Mouse (Mus musculus): Measurements from ENCODE around the gene Gga1. TPM values are rescaled to one million over a fixed set of nuclear protein-coding genes. Genes with fewer than 3 reads are reported as not detected.
"Not testable (repeated sequence)": the region's sequence is repeated elsewhere in the genome, so short reads cannot be mapped to it uniquely, and the experiment has no call there.

Gga1 gene
- total RNA-seq, 2 experiments from 2014 or later: 64.8 to 68.2 TPM

GRCm38 (mm10) chr15:78836086-78836621 lies 40.8 kb upstream of the Gga1 start:
- DNase-seq (ENCODE audit: extremely low spot score in 1 of 2, low spot score in 2 of 2): no peak

DNA sequence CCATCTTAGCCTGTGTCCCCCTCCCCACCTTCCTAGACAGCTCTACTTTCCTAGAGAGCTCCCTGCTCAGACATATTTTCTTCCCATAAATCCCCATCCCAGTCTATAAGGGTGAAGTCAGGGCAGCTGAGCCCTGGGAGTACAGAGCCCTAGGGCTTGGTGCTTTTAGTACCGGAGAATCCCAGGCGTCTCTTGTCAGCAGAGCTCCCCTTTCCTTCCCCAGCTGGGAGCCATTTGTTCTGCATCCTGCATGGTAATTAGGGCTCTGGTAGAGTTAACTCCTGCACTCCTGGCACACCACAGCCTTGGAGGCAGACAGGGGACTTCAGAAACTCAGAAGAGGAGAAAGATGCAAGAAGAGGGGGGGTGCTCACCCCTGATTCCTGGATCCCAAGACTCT lies 37.2 kb upstream of the Gga1 start:
- Histone ChIP-seq H3K4me3 (no peak overlapping the region), H3K27ac (no peak overlapping the region)
- TF ChIP-seq CTCF (IDR thresholded peaks at IDR 0.05): no peak
- no peak for DNase-seq (ENCODE audit: extremely low spot score in 1 of 2, low spot score in 2 of 2)
- intact Hi-C loops (cut with DNase I): no loop called here

More at GRCm38 (mm10) chr15:78836086-78836621, 40.8 kb upstream of the Gga1 start:
- intact Hi-C loops (cut with DNase I): no loop called here
- no peak overlapping the region for H3K4me3 ChIP-seq
- peak overlapping the region; percentile 57 for H3K27ac ChIP-seq
- no peak for TF ChIP-seq CTCF (IDR thresholded peaks at IDR 0.05)

DNA sequence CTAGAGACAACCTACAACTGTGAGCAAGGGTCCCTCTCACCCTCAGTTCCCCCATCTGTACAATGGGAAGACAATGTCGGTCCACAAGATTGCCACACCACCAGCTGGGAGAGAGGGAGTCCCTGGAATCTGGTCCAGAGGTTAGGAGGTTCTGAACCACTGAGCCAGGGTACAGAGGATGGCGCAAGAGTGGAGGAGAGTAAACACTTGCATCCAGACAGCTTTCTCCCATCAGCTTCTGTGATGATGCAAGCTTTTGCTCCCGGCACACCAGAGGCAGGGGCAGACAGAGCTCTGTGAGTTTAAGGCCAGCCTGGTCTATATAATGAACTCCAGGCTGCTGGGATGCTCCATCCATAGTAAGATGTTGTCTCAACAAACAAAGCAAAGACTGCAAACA lies 36.7 kb upstream of the Gga1 start:
- intact Hi-C loops (cut with DNase I): no loop called here
- TF ChIP-seq CTCF (IDR thresholded peaks at IDR 0.05): no peak
- H3K4me3 ChIP-seq: no peak overlapping the region
- no peak for DNase-seq (ENCODE audit: extremely low spot score in 1 of 2, low spot score in 2 of 2)
- H3K27ac ChIP-seq: no peak overlapping the region

DNA sequence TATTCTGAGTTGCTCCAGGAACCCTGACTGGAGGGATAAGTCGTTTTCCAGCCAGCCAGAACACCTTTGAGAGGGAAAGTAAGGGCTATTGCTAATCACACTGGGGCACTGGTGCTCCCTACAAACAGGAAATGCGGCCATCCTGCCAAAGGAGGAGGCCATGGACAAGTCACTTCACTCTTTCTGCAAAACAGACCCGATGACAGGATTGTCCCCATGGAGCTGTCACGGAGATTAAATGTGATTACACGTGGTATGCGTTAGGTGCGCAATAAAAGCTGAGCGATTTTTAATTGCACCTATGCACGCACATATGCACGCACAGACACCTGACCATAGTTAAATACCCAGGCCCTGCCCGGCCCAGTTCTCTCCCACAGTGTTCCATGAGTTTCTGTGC lies 36.2 kb upstream of the Gga1 start:
- intact Hi-C loops (cut with DNase I): no loop called here
- TF ChIP-seq CTCF (IDR thresholded peaks at IDR 0.05): no peak
- H3K4me3 ChIP-seq: no peak overlapping the region
- H3K27ac ChIP-seq: no peak overlapping the region
- no peak for DNase-seq (ENCODE audit: extremely low spot score in 1 of 2, low spot score in 2 of 2)

GRCm38 (mm10) chr15:78841161-78841790 lies 35.7 kb upstream of the Gga1 start:
- no peak for DNase-seq (ENCODE audit: extremely low spot score in 1 of 2, low spot score in 2 of 2)
- TF ChIP-seq CTCF (IDR thresholded peaks at IDR 0.05): no peak
- Histone ChIP-seq H3K27ac (no peak overlapping the region), H3K4me3 (no peak overlapping the region)
- intact Hi-C loops (cut with DNase I): no loop called here

GRCm38 (mm10) chr15:78842371-78843163 lies 34.4 kb upstream of the Gga1 start, which contains the start of gene Cdc42ep1:
TSS of gene Cdc42ep1 (plus strand) at chr15:78842624.
- DNase-seq (ENCODE audit: extremely low spot score in 1 of 2, low spot score in 2 of 2): peak in 1 of 2 experiments; percentile 54
- no peak; the same call in none of the 2 replicates for TF ChIP-seq CTCF (IDR thresholded peaks at IDR 0.05)
- peak within 1 kb of the TSS; percentile 95 for H3K27ac ChIP-seq
- intact Hi-C loops (cut with DNase I): no loop called here
- H3K4me3 ChIP-seq: peak within 1 kb of the TSS; percentile 43

- no peak for DNase-seq (ENCODE audit: extremely low spot score in 1 of 2, low spot score in 2 of 2)
- TF ChIP-seq CTCF (IDR thresholded peaks at IDR 0.05): no peak; the same call in none of the 2 replicates
- intact Hi-C loops (cut with DNase I): no loop called here
- Histone ChIP-seq H3K4me3 (peak overlapping the region; percentile 43), H3K27ac (peak overlapping the region; percentile 95)
Measured at GRCm38 (mm10) chr15:78843581-78844469, 33.2 kb upstream of the Gga1 start.

DNA sequence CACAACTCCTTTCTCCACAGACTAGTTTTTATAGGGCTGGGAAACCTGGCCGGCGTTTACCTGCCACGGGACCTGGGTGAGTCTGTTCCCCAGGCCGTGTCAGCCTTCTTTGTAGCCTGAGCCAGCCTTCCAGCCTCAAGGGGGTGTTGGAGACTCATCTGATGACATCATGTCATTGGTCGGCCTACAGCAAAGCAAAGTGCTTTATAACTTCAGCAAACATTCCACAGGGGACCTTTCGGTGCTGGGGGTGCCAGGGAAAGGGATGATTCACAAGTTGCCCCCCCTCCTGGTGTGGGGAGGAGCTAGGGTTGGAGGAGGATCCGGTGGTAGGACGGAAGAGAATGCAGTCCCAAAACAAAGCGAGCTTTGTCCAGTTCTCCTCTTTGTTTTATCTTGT lies 32.2 kb upstream of the Gga1 start:
- TF ChIP-seq CTCF (IDR thresholded peaks at IDR 0.05): no peak; the same call in none of the 2 replicates
- H3K4me3 ChIP-seq: peak overlapping the region; percentile 43
- H3K27ac ChIP-seq: peak overlapping the region; percentile 95
- intact Hi-C loops (cut with DNase I): loop anchor here (5.0 kb wide), 1 partner anchor 222 kb away; no protein-coding TSS in a partner anchor
- no peak for DNase-seq (ENCODE audit: extremely low spot score in 1 of 2, low spot score in 2 of 2)

DNA sequence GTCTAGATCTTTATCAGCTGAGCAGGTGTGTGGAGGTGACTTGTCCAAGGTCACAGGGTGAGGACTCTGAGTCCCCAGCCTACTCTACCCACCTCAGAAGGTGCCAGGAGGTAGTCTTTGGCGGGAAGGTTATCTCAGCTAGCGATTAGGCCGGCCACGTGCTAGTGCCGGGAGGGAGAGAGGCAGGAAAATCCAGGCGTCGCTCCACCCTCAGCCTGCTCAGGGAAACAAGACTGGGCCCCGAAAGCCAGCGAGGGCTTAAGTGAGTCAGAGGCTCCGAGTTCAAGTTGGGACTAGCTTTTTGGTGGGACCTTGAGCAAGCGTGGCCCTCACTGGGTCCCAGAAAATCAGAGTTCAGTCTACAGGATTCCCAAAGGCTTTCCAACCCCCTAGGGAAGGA lies 31.7 kb upstream of the Gga1 start:
- H3K27ac ChIP-seq: peak overlapping the region; percentile 66
- intact Hi-C loops (cut with DNase I): loop anchor here (5.0 kb wide), 1 partner anchor 223 kb away; no protein-coding TSS in a partner anchor
- DNase-seq (ENCODE audit: extremely low spot score in 1 of 2, low spot score in 2 of 2): no peak
- peak overlapping the region; percentile 16; the same call in 1 of the 2 replicates for H3K4me3 ChIP-seq
- no peak for TF ChIP-seq CTCF (IDR thresholded peaks at IDR 0.05)

DNA sequence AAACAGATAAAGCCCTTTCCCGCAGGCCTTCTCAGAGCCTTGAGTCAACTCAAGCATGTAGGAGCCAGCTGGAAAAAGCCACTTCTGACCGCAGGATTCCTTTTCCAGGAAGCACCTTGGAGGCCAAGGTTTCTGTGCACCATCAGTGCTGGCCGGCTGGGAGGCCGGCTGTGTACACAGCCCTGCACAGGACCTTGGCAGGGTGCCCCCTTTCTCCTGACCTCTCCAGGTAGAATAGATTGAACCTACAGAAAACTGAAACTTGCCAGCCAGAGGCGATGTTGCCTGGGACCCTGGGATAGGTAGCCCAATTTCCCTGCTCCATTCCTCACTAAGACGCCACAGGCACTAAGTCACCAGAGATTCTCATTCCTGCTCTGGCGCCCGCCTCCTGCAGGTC lies 31.1 kb upstream of the Gga1 start:
- no peak for TF ChIP-seq CTCF (IDR thresholded peaks at IDR 0.05)
- DNase-seq (ENCODE audit: extremely low spot score in 1 of 2, low spot score in 2 of 2): no peak
- Histone ChIP-seq H3K4me3 (no peak overlapping the region), H3K27ac (peak overlapping the region; percentile 66)
- intact Hi-C loops (cut with DNase I): loop anchor here (5.0 kb wide), 1 partner anchor 224 kb away; no protein-coding TSS in a partner anchor

GRCm38 (mm10) chr15:78846352-78846751 lies 30.6 kb upstream of the Gga1 start:
- H3K27ac ChIP-seq: peak overlapping the region; percentile 66; the same call in 1 of the 2 replicates

GRCm38 (mm10) chr15:78846805-78847204 lies 30.2 kb upstream of the Gga1 start:
- intact Hi-C loops (cut with DNase I): loop anchor here (5.0 kb wide), 1 partner anchor 225 kb away; no protein-coding TSS in a partner anchor
- not testable (repeated sequence) for DNase-seq (ENCODE audit: extremely low spot score in 1 of 2, low spot score in 2 of 2); H3K27ac ChIP-seq; H3K4me3 ChIP-seq

More at GRCm38 (mm10) chr15:78846352-78846751, 30.6 kb upstream of the Gga1 start:
- intact Hi-C loops (cut with DNase I): loop anchor here (5.0 kb wide), 1 partner anchor 224 kb away; no protein-coding TSS in a partner anchor
- H3K4me3 ChIP-seq: no peak overlapping the region
- DNase-seq (ENCODE audit: extremely low spot score in 1 of 2, low spot score in 2 of 2): no peak
- no peak for TF ChIP-seq CTCF (IDR thresholded peaks at IDR 0.05)
